Mouse (Mus musculus) lung, postnatal 0 days (tissue): ENCODE results near the gene Tmem44. TPM values are rescaled to one million over a fixed set of nuclear protein-coding genes. Genes with fewer than 3 reads are reported as not detected.
"Not testable (repeated sequence)": the region's sequence is repeated elsewhere in the genome, so short reads cannot be mapped to it uniquely, and the experiment has no call there.

ENCODE experiments used
- ATAC-seq: fragments of 200-750 bp; cut with Nextera tagmentation; 2 replicates; pipeline ENCODE4 v1.8.0; 2017; ENCODE audit warnings: moderate library complexity
- DNase-seq: peaks from one replicate; pipeline ENCODE4 v3.0.0-alpha.2; 2016; ENCODE audit warnings: low spot score
- H3K27ac ChIP-seq: fragments of 300-500 bp; sonication (generic); 2 replicates; pipeline ENCODE4 v1.5.1; 2014; ENCODE audit warnings: antibody characterized with exemption, mild to moderate bottlenecking, low read length, mixed read lengths
- H3K27me3 ChIP-seq: fragments of 300-500 bp; sonication (generic); replicated peaks from 2 replicates; pipeline ENCODE4 v1.6.1; 2014; ENCODE audit warnings: low read length, mixed read lengths; ENCODE audit not compliant: insufficient read depth
- H3K36me3 ChIP-seq: fragments of 300-500 bp; sonication (generic); 2 replicates; pipeline ENCODE4 v1.6.1; 2014; ENCODE audit warnings: low read length, mixed read lengths; ENCODE audit not compliant: insufficient read depth
- H3K4me1 ChIP-seq: fragments of 300-500 bp; sonication (generic); 2 replicates; pipeline ENCODE4 v1.6.1; 2014; ENCODE audit warnings: antibody characterized with exemption, low read depth, low read length, mixed read lengths; ENCODE audit not compliant: insufficient read depth
- H3K4me2 ChIP-seq: fragments of 300-500 bp; sonication (generic); replicated peaks from 2 replicates; pipeline ENCODE4 v1.6.1; 2014; ENCODE audit warnings: low read depth, mild to moderate bottlenecking, low read length, moderate library complexity, mixed read lengths
- H3K4me3 ChIP-seq: fragments of 300-500 bp; sonication (generic); 2 replicates; pipeline ENCODE4 v1.5.1; 2014; ENCODE audit warnings: low read depth, low read length
- H3K9ac ChIP-seq: fragments of 300-500 bp; sonication (generic); replicated peaks from 2 replicates; pipeline ENCODE4 v1.6.1; 2014; ENCODE audit warnings: low read depth, mild to moderate bottlenecking
- H3K9me3 ChIP-seq: fragments of 300-500 bp; sonication (generic); 2 replicates; pipeline ENCODE4 v1.6.1; 2016; ENCODE audit warnings: low read length, mixed read lengths
- CTCF ChIP-seq: IDR thresholded peaks from 2 replicates; pipeline ENCODE4 v1.5.1; 2016; ENCODE audit warnings: antibody characterized with exemption, mild to moderate bottlenecking
- EP300 ChIP-seq: IDR thresholded peaks from 2 replicates; pipeline ENCODE4 v1.6.1; 2016; ENCODE audit warnings: antibody characterized with exemption, mild to moderate bottlenecking, control low read depth
- WGBS: fragments of 180-500 bp; shearing (Covaris S2); extraction: QIAGEN DNeasy Blood & Tissue Kit; methylation state at CpG from one replicate; pipeline ENCODE4 v1.1.7; 2014; 5-methylcytosine and 5-hydroxymethylcytosine counted together
- polyA plus RNA-seq: library from polyadenylated mRNA; unstranded; fragments of >200 nt; fragmentation: Nextera tagmentation; extraction: Ambion mirVana; gene quantifications from 2 replicates; pipeline ENCODE4 v1.2.1, GENCODE M21; 2015

The Tmem44 gene
- polyA plus RNA-seq, 1 experiment from 2014 or later, result 17.9 TPM

DNA sequence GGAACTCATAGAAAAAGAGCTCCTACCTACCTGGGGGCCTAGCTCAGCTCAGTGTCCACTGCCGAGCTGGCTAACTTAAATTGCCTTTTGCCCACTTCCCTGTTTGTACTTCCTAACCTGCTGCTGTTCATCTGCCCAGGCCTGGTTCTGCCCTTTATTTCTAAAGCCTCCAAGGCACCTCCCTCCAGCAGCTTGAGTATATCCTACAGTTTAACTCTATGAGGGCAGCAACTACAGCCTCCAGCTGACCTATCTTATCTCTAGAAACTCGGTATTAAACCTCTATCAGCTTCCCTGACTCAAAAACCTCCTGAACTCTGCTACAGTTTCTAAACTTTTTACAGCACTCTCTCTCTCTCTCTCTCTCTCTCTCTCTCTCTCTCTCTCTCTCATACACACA lies 78.7 kb downstream of the Tmem44 start:
- 38% methylated on average over 2 of the region's 2 CpGs for WGBS
- Histone ChIP-seq H3K9me3 (0 out of 2 replicates have a peak, but pooled peaks cover 4% of the 10 kb centered on the region), H3K4me2 (no peak overlapping the region), H3K27ac (no peak overlapping the region), H3K4me3 (no peak overlapping the region), H3K4me1 (no peaks in the 10 kb centered on the region; the same call in 1 of the 2 replicates), H3K9ac (no peak overlapping the region), H3K27me3 (no peaks in the 10 kb centered on the region), H3K36me3 (no peaks in the 10 kb centered on the region)
- DNase-seq (no peak), ATAC-seq (no peak)
- TF ChIP-seq EP300 (no peak), CTCF (no peak)

DNA sequence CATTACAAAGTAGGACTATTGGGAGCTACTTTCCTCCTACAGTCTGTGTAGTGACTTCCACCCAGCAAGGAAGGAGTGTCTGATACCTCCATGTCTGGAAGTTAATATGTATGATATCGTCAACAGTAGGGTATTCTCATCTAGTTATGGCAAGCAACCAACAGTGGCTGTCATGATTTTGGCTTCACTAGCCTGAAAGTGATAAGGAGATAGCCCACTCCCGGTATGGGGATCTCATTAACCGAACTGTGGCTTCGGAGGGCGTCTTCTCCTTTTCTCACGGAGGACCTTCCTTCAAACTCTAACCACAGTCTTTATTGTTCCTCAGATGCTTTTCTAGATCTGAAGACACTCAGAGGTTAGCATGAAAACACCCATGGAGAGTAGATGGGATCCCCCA lies 81.7 kb downstream of the Tmem44 start:
- WGBS, result 90% methylated on average over 6 of the region's 6 CpGs
- Histone ChIP-seq H3K4me2 (no peak overlapping the region), H3K27ac (no peak overlapping the region), H3K4me3 (no peak overlapping the region), H3K9me3 (0 out of 2 replicates have a peak, but pooled peaks cover 4% of the 10 kb centered on the region), H3K9ac (no peak overlapping the region), H3K27me3 (no peaks in the 10 kb centered on the region), H3K4me1 (no peaks in the 10 kb centered on the region), H3K36me3 (no peaks in the 10 kb centered on the region)
- no peak for TF ChIP-seq CTCF
- TF ChIP-seq EP300, result no peak
- ATAC-seq (no peak), DNase-seq (no peak)

DNA sequence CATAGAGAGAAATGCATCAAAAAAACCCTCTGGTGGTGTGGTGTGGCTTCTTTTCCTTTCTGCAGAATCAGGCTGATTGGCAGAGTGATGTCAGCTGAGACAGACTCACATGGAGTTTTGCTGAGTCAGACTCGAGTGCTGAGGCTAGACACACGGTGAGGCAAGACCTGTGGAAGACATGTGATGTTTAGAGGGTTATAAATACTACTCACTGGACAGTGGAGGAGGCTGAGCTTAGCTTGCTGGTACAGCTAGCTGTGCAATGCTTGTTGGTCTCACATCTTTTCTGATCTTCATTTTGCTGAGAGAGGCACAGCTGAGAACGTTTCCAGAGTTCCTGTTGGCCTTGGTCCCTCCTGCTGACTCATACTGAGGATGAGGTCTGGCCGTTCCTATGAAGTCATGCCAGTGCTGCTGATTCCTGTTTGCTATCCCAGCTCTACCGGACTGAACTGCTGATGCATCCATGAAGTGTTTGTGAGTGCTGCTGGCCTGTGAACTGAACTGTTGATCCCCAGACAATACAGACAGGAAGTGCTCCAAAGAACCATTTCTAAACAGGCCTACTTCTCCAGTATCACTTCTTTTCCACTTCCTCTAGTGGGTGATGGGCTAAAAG lies 84.9 kb downstream of the Tmem44 start:
- ATAC-seq, result peak; percentile 74
- no peak for TF ChIP-seq CTCF
- no peak for TF ChIP-seq EP300

DNA sequence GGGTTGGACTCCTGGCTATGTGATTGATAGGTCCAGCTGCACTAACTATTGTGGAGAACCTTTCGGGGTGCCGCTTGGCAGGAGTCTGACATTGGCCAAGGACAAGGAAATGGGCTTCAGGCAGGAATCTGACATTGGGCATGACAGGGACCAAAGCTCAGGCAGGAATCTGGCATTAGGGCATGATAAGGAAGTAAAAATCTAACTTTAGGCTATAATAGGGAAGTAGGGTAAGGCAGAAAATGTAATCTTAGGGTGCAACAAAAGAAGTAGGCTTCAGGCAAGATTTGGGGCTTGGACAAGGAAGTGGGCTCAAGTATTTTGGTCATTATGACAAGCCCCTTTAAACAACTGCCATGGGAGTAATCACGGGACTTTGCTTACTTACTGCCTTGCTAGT lies 85.9 kb downstream of the Tmem44 start:
- DNase-seq, H3K4me1 ChIP-seq, ATAC-seq, H3K9me3 ChIP-seq, H3K9ac ChIP-seq, H3K4me2 ChIP-seq, H3K4me3 ChIP-seq, H3K27me3 ChIP-seq, H3K36me3 ChIP-seq, H3K27ac ChIP-seq: not testable (repeated sequence)
- WGBS, result 88% methylated on average over 3 of the region's 3 CpGs

More for the DNA sequence above, 84.9 kb downstream of the Tmem44 start:
- 36% methylated on average over 5 of the region's 5 CpGs for WGBS
- Histone ChIP-seq H3K4me3 (no peak overlapping the region), H3K27me3 (no peaks in the 10 kb centered on the region), H3K4me2 (no peak overlapping the region), H3K9me3 (no peaks in the 10 kb centered on the region), H3K27ac (no peak overlapping the region), H3K36me3 (no peaks in the 10 kb centered on the region), H3K4me1 (no peaks in the 10 kb centered on the region), H3K9ac (no peak overlapping the region)
- peak; percentile 42 for DNase-seq

Other genes starting within 250 kb of the Tmem44 start
- 3.5 and 4.4 TPM in 2 replicates for gene Gp5, start 240.1 kb downstream of the Tmem44 start, polyA plus RNA-seq
- gene Atp13a3, start 144.9 kb downstream of the Tmem44 start, polyA plus RNA-seq, result 18.9 and 19.3 TPM in 2 replicates
- gene Lsg1, start 36.8 kb upstream of the Tmem44 start, polyA plus RNA-seq, result 28.2 and 30.3 TPM in 2 replicates
- gene Fam43a, start 48.9 kb upstream of the Tmem44 start, polyA plus RNA-seq, result 19.5 and 20.9 TPM in 2 replicates